Mouse (Mus musculus) fat pad, adult 2 months (tissue): Measurements from ENCODE around the gene Prss2.
"Not testable (repeated sequence)": the region's sequence is repeated elsewhere in the genome, so short reads cannot be mapped to it uniquely, and the experiment has no call there.

Source experiments
- DNase-seq: peaks from one replicate; pipeline ENCODE4 v3.0.0-alpha.2; 2011; ENCODE audit warnings: low read depth, low spot score; ENCODE audit errors: extremely low read depth

Gene Prss2

GRCm38 (mm10) chr6:41554295-41555169, 32.9 kb downstream of the Prss2 start:
- no peak for DNase-seq

GRCm38 (mm10) chr6:41556389-41556788, 34.8 kb downstream of the Prss2 start:
- no peak for DNase-seq

- no peak for DNase-seq
Measured at GRCm38 (mm10) chr6:41557468-41557867, 35.9 kb downstream of the Prss2 start.

DNA sequence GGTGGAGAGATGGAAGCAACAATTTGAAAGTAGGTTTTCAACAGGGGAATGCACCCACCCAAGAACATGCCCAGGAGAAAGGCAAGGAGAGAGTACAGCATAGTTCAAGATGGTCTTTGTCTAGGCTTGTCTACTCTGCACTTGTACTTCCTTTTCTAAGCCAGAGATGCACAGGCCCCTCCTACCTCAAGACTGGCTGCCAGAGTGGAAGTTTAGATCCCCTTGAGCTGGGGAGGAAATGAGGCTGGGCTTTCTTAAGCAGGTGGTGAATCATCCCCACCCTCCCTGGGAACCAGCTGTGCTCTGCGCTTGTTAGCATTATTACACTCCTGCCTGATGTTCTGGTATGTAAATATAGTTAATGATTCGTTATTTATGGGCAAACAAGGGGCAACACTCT, 36.7 kb downstream of the Prss2 start:
- no peak for DNase-seq

- DNase-seq: no peak
Measured at GRCm38 (mm10) chr6:41559331-41559730, 37.7 kb downstream of the Prss2 start.

GRCm38 (mm10) chr6:41560273-41560672, 38.7 kb downstream of the Prss2 start:
- DNase-seq: no peak

DNA sequence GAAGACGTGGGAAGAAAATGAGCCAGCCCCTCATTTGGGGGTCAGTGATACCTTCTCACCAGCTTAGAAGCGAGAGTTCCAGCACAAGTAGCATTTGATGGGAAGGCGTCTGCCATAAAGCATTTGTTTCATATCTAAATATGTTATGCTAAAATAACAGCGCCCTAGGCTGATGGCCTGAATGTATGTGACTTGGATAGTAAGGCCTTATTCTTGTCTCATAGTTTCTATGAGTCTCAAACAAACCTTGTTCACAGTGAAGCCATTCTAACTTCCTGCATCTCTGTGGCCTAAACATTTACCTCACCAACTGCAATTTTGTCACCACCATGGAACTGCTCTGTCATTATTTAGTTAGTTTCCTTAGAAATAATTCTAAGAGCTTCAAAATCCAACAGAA, 41.0 kb downstream of the Prss2 start:
- no peak for DNase-seq

- DNase-seq: not testable (repeated sequence)
Measured at GRCm38 (mm10) chr6:41563104-41563951, 41.7 kb downstream of the Prss2 start.

DNA sequence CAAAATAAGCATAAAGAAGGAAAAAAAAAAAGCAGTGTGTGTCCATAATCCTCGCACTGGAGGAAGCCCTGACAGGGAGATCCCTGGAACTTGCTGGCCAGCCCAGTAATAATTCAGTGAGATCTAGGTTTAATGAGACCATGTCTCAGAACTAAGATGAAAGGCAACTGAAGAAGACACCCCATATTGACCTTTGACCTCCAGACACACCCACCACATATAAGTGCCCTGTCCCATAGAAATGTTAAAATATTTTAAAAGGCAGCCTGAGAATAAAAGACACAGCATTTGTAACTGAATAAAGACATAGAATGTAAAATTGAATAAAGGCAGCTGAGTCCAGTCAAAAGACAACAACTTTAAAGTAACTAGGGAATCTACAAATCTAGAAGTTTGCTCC, 43.7 kb downstream of the Prss2 start:
- no peak for DNase-seq

GRCm38 (mm10) chr6:41566965-41567364, 45.4 kb downstream of the Prss2 start:
- no peak for DNase-seq

GRCm38 (mm10) chr6:41569078-41569477, 47.5 kb downstream of the Prss2 start:
- DNase-seq: no peak
